Mouse (Mus musculus) liver, postnatal 0 days (tissue): ENCODE results near the gene Ube2z. TPM values are rescaled to one million over a fixed set of nuclear protein-coding genes. Genes with fewer than 3 reads are reported as not detected.

ENCODE experiments used
- ATAC-seq: fragments of 200-750 bp; cut with Nextera tagmentation; 2 replicates; pipeline ENCODE4 v1.8.0; 2017; ENCODE audit warnings: mild to moderate bottlenecking, moderate library complexity
- DNase-seq: peaks from one replicate; pipeline ENCODE4 v3.0.0-alpha.2; 2016
- H3K27ac ChIP-seq: fragments of 300-500 bp; sonication (generic); 2 replicates; pipeline ENCODE4 v1.5.1; 2014; ENCODE audit warnings: antibody characterized with exemption, moderate library complexity, mild to moderate bottlenecking, low read depth
- H3K27me3 ChIP-seq: fragments of 300-500 bp; sonication (generic); 2 replicates; pipeline ENCODE4 v1.6.1; 2014; ENCODE audit warnings: low read length, control low read depth, mixed read lengths; ENCODE audit not compliant: insufficient read depth
- H3K36me3 ChIP-seq: fragments of 300-500 bp; sonication (generic); replicated peaks from 2 replicates; pipeline ENCODE4 v1.6.1; 2014; ENCODE audit warnings: mild to moderate bottlenecking, control low read depth, low read length, moderate library complexity, mixed read lengths; ENCODE audit not compliant: insufficient read depth
- H3K4me1 ChIP-seq: fragments of 300-500 bp; sonication (generic); 2 replicates; pipeline ENCODE4 v1.6.1; 2014; ENCODE audit warnings: antibody characterized with exemption, mild to moderate bottlenecking, control low read depth; ENCODE audit not compliant: insufficient read depth
- H3K4me2 ChIP-seq: fragments of 300-500 bp; sonication (generic); 2 replicates; pipeline ENCODE4 v1.6.1; 2014; ENCODE audit warnings: low read depth, mild to moderate bottlenecking, low read length, moderate library complexity, mixed read lengths
- H3K4me3 ChIP-seq: fragments of 300-500 bp; sonication (generic); 2 replicates; pipeline ENCODE4 v1.5.1; 2014; ENCODE audit warnings: low read depth, low read length
- H3K9ac ChIP-seq: fragments of 300-500 bp; sonication (generic); replicated peaks from 2 replicates; pipeline ENCODE4 v1.6.1; 2014; ENCODE audit warnings: mild to moderate bottlenecking, moderate library complexity
- H3K9me3 ChIP-seq: fragments of 300-500 bp; sonication (generic); 2 replicates; pipeline ENCODE4 v1.6.1; 2016; ENCODE audit warnings: mild to moderate bottlenecking, control low read depth, low read length, mixed read lengths
- CTCF ChIP-seq: sonication (generic); IDR thresholded peaks from 2 replicates; pipeline ENCODE4 v1.5.1; 2016; ENCODE audit warnings: antibody characterized with exemption, low read depth
- EP300 ChIP-seq: IDR thresholded peaks from 2 replicates; pipeline ENCODE4 v1.6.1; 2016; ENCODE audit warnings: antibody characterized with exemption, low read depth, mild to moderate bottlenecking
- WGBS: fragments of 180-500 bp; shearing (Covaris S2); extraction: QIAGEN DNeasy Blood & Tissue Kit; methylation state at CpG from one replicate; pipeline ENCODE4 v1.1.7; 2014; ENCODE audit not compliant: insufficient replicate concordance; 5-methylcytosine and 5-hydroxymethylcytosine counted together
- polyA plus RNA-seq: library from polyadenylated mRNA; unstranded; fragments of >200 nt; fragmentation: Nextera tagmentation; extraction: Ambion mirVana; gene quantifications from 2 replicates; pipeline ENCODE4 v1.2.1, GENCODE M21; 2015

The Ube2z gene
- polyA plus RNA-seq, 1 experiment from 2014 or later: 11.5 TPM

DNA sequence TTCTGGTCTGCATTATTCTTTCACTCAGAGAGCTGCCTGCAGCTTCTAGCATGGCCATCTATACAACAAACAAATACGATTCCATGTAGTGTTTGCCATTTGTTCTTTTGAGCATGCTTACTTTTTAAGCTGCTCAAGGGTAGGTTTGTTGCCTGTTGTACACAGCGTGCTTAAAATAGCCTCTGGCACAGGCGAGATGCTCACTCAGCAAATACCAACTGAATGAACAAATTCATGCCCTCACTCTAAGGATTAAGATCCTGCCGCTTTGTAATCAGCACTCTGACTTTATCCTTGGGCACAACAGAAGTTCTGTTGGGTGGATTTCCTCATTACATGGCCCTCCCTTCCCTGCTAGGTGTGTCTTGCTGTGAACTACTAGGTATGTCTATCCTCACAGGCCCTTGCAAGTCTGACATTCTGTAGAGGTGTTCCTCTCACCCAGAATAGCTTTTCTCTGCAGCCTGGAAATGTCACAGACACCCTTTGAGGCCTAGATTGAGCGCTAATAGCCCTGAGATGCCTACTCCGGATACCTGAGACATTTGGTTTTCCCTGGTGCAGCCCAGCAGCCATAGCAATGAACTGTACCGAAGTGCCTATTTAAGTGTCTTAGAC is 27.6 kb upstream of the Ube2z start:
- Histone ChIP-seq H3K36me3 (no peaks in the 10 kb centered on the region), H3K4me2 (no peak overlapping the region), H3K9ac (no peak overlapping the region), H3K4me3 (no peak overlapping the region), H3K27ac (no peak overlapping the region), H3K9me3 (no peaks in the 10 kb centered on the region), H3K4me1 (no peaks in the 10 kb centered on the region), H3K27me3 (no peaks in the 10 kb centered on the region)
- 46% methylated on average over 7 of the region's 7 CpGs for WGBS
- DNase-seq: no peak
- no peak for ATAC-seq
- TF ChIP-seq CTCF (no peak), EP300 (no peak)

- ATAC-seq (no peak), DNase-seq (no peak)
- Histone ChIP-seq H3K4me3 (no peak overlapping the region), H3K27ac (no peak overlapping the region), H3K36me3 (no peaks in the 10 kb centered on the region), H3K9me3 (no peaks in the 10 kb centered on the region), H3K9ac (no peak overlapping the region), H3K4me1 (no peaks in the 10 kb centered on the region), H3K4me2 (no peak overlapping the region), H3K27me3 (no peaks in the 10 kb centered on the region)
- TF ChIP-seq EP300 (no peak), CTCF (peak; percentile 67)
- 76% methylated on average over 2 of the region's 2 CpGs for WGBS
These were observed 25.9 kb upstream of the Ube2z start for GRCm38 (mm10) chr11:96091073-96091472.

DNA sequence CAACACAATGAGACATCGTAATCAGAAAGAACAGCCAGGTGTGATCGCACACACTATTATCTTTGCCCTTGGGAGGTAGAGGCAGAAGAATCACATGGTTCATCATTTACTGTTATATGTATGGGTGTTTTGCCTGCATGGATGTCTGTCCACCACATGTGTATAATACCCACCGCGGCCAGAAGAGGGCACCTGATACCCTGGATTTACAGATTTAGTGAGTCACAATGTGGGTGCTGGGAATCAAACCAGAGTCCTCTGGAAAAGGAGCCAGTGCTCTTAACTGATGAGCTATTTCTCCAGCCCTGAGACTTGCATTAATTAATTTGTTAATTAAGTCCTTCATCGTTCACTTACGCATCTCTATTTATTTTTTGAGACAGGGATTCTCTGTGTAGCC is 22.8 kb upstream of the Ube2z start:
- H3K27me3 ChIP-seq: no peaks in the 10 kb centered on the region
- no peak for ATAC-seq
- 86% methylated on average over 6 of the region's 6 CpGs for WGBS
- no peak overlapping the region for H3K4me2 ChIP-seq
- H3K9me3 ChIP-seq: no peaks in the 10 kb centered on the region
- H3K27ac ChIP-seq: no peak overlapping the region
- TF ChIP-seq CTCF: no peak
- TF ChIP-seq EP300: no peak
- no peak overlapping the region for H3K9ac ChIP-seq
- H3K36me3 ChIP-seq: no peaks in the 10 kb centered on the region
- no peak overlapping the region for H3K4me3 ChIP-seq
- DNase-seq: no peak
- H3K4me1 ChIP-seq: no peaks in the 10 kb centered on the region

- H3K9ac ChIP-seq: no peak overlapping the region
- no peaks in the 10 kb centered on the region for H3K36me3 ChIP-seq
- peak; percentile 53; the same call in 1 of the 2 replicates for ATAC-seq
- DNase-seq: no peak
- no peaks in the 10 kb centered on the region for H3K4me1 ChIP-seq
- TF ChIP-seq EP300 (no peak), CTCF (no peak)
- H3K4me3 ChIP-seq: no peak overlapping the region
- WGBS: 50% methylated on average over 3 of the region's 3 CpGs
- H3K4me2 ChIP-seq: no peak overlapping the region
- no peaks in the 10 kb centered on the region for H3K9me3 ChIP-seq
- H3K27ac ChIP-seq: no peak overlapping the region
- no peaks in the 10 kb centered on the region for H3K27me3 ChIP-seq
These were observed 17.5 kb upstream of the Ube2z start for GRCm38 (mm10) chr11:96082682-96083081.

- H3K27me3 ChIP-seq: no peaks in the 10 kb centered on the region
- H3K4me3 ChIP-seq: no peak overlapping the region
- no peak overlapping the region for H3K9ac ChIP-seq
- TF ChIP-seq CTCF (no peak), EP300 (no peak)
- H3K4me2 ChIP-seq: no peak overlapping the region
- WGBS: 77% methylated on average over 5 of the region's 5 CpGs
- no peaks in the 10 kb centered on the region for H3K9me3 ChIP-seq
- DNase-seq (no peak), ATAC-seq (no peak)
- H3K4me1 ChIP-seq: peaks cover 6% of the 10 kb centered on the region
- no peak overlapping the region for H3K27ac ChIP-seq
- no peaks in the 10 kb centered on the region for H3K36me3 ChIP-seq
These were observed 15.5 kb upstream of the Ube2z start for GRCm38 (mm10) chr11:96080736-96081135.

- H3K36me3 ChIP-seq: peaks cover 4% of the 10 kb centered on the region
- 60% methylated on average over 13 of the region's 13 CpGs for WGBS
- H3K4me3 ChIP-seq: peak overlapping the region; percentile 41
- peaks cover 16% of the 10 kb centered on the region for H3K4me1 ChIP-seq
- H3K27ac ChIP-seq: peak overlapping the region; percentile 62
- no peak overlapping the region; the same call in 1 of the 2 replicates for H3K9ac ChIP-seq
- peak overlapping the region; percentile 74 for H3K4me2 ChIP-seq
- H3K27me3 ChIP-seq: no peaks in the 10 kb centered on the region
- TF ChIP-seq EP300 (no peak), CTCF (no peak)
- no peaks in the 10 kb centered on the region for H3K9me3 ChIP-seq
- no peak for DNase-seq
- ATAC-seq: no peak
These were observed 11.3 kb upstream of the Ube2z start for GRCm38 (mm10) chr11:96076221-96077105.
